Mouse (Mus musculus) olfactory bulb, adult 2 months (tissue): ENCODE measurements around the gene Tbx21.

ENCODE experiments used
- CTCF ChIP-seq: fragments of 200-500 bp; IDR thresholded peaks from 2 replicates; pipeline ENCODE4 v1.5.1; 2012; ENCODE audit warnings: low read depth, mild to moderate bottlenecking, low read length, moderate library complexity; ENCODE audit not compliant: insufficient read depth
- POLR2A ChIP-seq: fragments of 200-500 bp; IDR thresholded peaks from 2 replicates; pipeline ENCODE4 v1.6.1; 2012; ENCODE audit warnings: mild to moderate bottlenecking, low read depth, low read length, moderate library complexity; ENCODE audit not compliant: insufficient read depth

- no peak for TF ChIP-seq POLR2A
- TF ChIP-seq CTCF: no peak
Observed at GRCm38 (mm10) chr11:97133270-97133669, 18.1 kb upstream of the Tbx21 start.
